In the genomic region with DNA sequence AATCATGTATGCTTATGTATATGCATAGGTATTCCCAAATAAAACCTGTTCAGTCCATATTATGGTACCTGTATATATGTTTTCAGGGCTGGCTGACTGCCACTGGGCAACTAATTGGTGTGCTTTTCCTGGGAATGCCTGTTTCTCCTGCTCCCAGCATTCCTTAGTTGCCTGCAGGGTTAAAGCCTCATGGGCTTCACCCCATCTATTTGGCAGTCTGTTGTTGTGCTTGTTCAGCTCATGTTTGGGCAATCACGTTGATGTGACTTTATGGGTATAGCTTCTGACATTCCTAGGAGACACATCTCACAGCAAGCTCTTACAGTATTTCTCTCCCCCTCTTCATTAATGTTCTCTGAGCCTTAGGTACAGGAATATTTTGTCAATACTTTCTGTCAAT, we compare ENCODE assay signal across 28 mouse cellular contexts. TPM values are rescaled to one million over a fixed set of nuclear protein-coding genes. Genes with fewer than 3 reads are reported as not detected.
DNase-seq lines count a peak whose midpoint lies in the region; ATAC-seq and TF ChIP-seq lines count a peak whose summit lies in the region.
"Had no signal": no experiment of that assay in that cellular context is flagged by ENCODE, and none has a peak within 500 bp of the region (broad histone marks: within the 10 kb centered on the region; RNA-seq: fewer than 3 reads in every experiment).

No protein-coding gene starts in this region.

- no peak overlapping the region for H3K9ac ChIP-seq in forebrain, embryonic 14.5 days (ENCODE audit: low read length)
- no peak overlapping the region for H3K9ac ChIP-seq in forebrain, postnatal 0 days
- H3K9ac ChIP-seq in limb, embryonic 14.5 days (ENCODE audit: low read depth, low read length, severe bottlenecking): no peak overlapping the region
- no peak overlapping the region for H3K9ac ChIP-seq in intestine, postnatal 0 days (ENCODE audit: low read depth, low read length)
- H3K9ac ChIP-seq: heart, embryonic 15.5 days; hindbrain, embryonic 15.5 days; intestine, embryonic 15.5 days; liver, embryonic 15.5 days; lung, embryonic 14.5 days; neural tube, embryonic 12.5 days had no signal

- no peaks in the 10 kb centered on the region for H3K36me3 ChIP-seq in forebrain, embryonic 14.5 days (ENCODE audit: control insufficient read depth, insufficient read depth, low read length)
- no peaks in the 10 kb centered on the region for H3K36me3 ChIP-seq in forebrain, postnatal 0 days (ENCODE audit: insufficient read depth)
- H3K36me3 ChIP-seq in limb, embryonic 14.5 days (ENCODE audit: control insufficient read depth, insufficient read depth, low read length): no peaks in the 10 kb centered on the region
- H3K36me3 ChIP-seq in limb, embryonic 10.5 days: peaks cover 7% of the 10 kb centered on the region
- no peaks in the 10 kb centered on the region for H3K36me3 ChIP-seq in intestine, postnatal 0 days (ENCODE audit: control insufficient read depth, insufficient read depth)
- H3K36me3 ChIP-seq: heart, embryonic 10.5 days; heart, embryonic 15.5 days; hindbrain, embryonic 15.5 days; intestine, embryonic 15.5 days; liver, embryonic 15.5 days; neural tube, embryonic 12.5 days had no signal

- no peaks in the 10 kb centered on the region for H3K9me3 ChIP-seq in forebrain, embryonic 14.5 days (replicated peaks; ENCODE audit: control insufficient read depth, low read length)
- H3K9me3 ChIP-seq in forebrain, postnatal 0 days (ENCODE audit: low read length): no peaks in the 10 kb centered on the region
- no peaks in the 10 kb centered on the region for H3K9me3 ChIP-seq in limb, embryonic 14.5 days (ENCODE audit: control insufficient read depth, low read length)
- H3K9me3 ChIP-seq in limb, embryonic 10.5 days (replicated peaks): no peaks in the 10 kb centered on the region
- no peaks in the 10 kb centered on the region for H3K9me3 ChIP-seq in intestine, postnatal 0 days (ENCODE audit: control insufficient read depth)
- H3K9me3 ChIP-seq: heart, embryonic 10.5 days; heart, embryonic 15.5 days; hindbrain, embryonic 15.5 days; intestine, embryonic 15.5 days; liver, embryonic 15.5 days; neural tube, embryonic 12.5 days had no signal

- no peak overlapping the region for H3K4me2 ChIP-seq in forebrain, embryonic 14.5 days (ENCODE audit: low read length)
- H3K4me2 ChIP-seq in forebrain, postnatal 0 days (ENCODE audit: low read depth): no peak overlapping the region
- no peak overlapping the region for H3K4me2 ChIP-seq in limb, embryonic 14.5 days (replicated peaks; ENCODE audit: low read depth, low read length, severe bottlenecking)
- no peak overlapping the region for H3K4me2 ChIP-seq in intestine, postnatal 0 days (replicated peaks; ENCODE audit: low read depth)
- H3K4me2 ChIP-seq: heart, embryonic 15.5 days; hindbrain, embryonic 15.5 days; intestine, embryonic 15.5 days; liver, embryonic 15.5 days; lung, embryonic 14.5 days; neural tube, embryonic 12.5 days had no signal

- TF ChIP-seq POLR2A in limb, embryonic 14.5 days (IDR thresholded peaks at IDR 0.05; ENCODE audit: borderline replicate concordance, extremely low read depth, insufficient read depth, insufficient read length): no peak

- peak; percentile 40; the same call in 1 of the 2 replicates for ATAC-seq in forebrain, embryonic 14.5 days
- no peak for ATAC-seq in forebrain, postnatal 0 days
- ATAC-seq in limb, embryonic 14.5 days (ENCODE audit: low FRiP score, low read depth): no peak
- ATAC-seq in intestine, postnatal 0 days: no peak
- ATAC-seq: intestine, embryonic 15.5 days; Patski had no signal

- no peak for DNase-seq in forebrain, embryonic 14.5 days (ENCODE audit: low spot score)
- DNase-seq in forebrain, postnatal 0 days: no peak
- DNase-seq in limb, embryonic 14.5 days (ENCODE audit: low spot score): no peak
- no peak for DNase-seq in limb, embryonic 10.5 days (ENCODE audit: low spot score)
- DNase-seq in retina, postnatal 1 day: peak; percentile 44
- no peak for DNase-seq in retina, embryonic 14.5 days (ENCODE audit: low spot score)
- no peak for DNase-seq in kidney, adult 9 months
- DNase-seq: adrenal gland, postnatal 10 days; cerebellum, adult 18-20 months; cerebellum, postnatal 10 days; gastrocnemius, postnatal 25 days; heart, adult 11 months; kidney, adult 8-10 months; kidney, postnatal 10 days; layer of hippocampus, postnatal 36 days; lung, embryonic 14.5 days; lung, postnatal 14 days; right cerebral cortex, adult 18-20 months; spleen, adult 18-20 months; thymus, postnatal 14 days had no signal

- no peak for TF ChIP-seq CTCF in forebrain, postnatal 0 days (IDR thresholded peaks at IDR 0.05; ENCODE audit: low read depth)
- TF ChIP-seq CTCF in intestine, postnatal 0 days (IDR thresholded peaks at IDR 0.05; ENCODE audit: low read depth): no peak

- no peak overlapping the region for H3K27ac ChIP-seq in forebrain, embryonic 14.5 days (ENCODE audit: low read depth, low read length)
- no peak overlapping the region for H3K27ac ChIP-seq in forebrain, postnatal 0 days (ENCODE audit: low read depth, low read length)
- H3K27ac ChIP-seq in limb, embryonic 14.5 days (replicated peaks; ENCODE audit: low read depth, low read length): 0 out of 2 replicates have a peak overlapping the region, but pooled peaks have one; percentile 13
- H3K27ac ChIP-seq in limb, embryonic 10.5 days: no peak overlapping the region
- H3K27ac ChIP-seq in intestine, postnatal 0 days (ENCODE audit: low read depth, low read length): no peak overlapping the region
- H3K27ac ChIP-seq: heart, embryonic 10.5 days; heart, embryonic 15.5 days; hindbrain, embryonic 15.5 days; intestine, embryonic 15.5 days; liver, embryonic 15.5 days; neural tube, embryonic 12.5 days had no signal

- H3K4me3 ChIP-seq in forebrain, embryonic 14.5 days (ENCODE audit: low read depth, low read length): no peak overlapping the region
- no peak overlapping the region for H3K4me3 ChIP-seq in forebrain, postnatal 0 days (ENCODE audit: low read depth, low read length)
- no peak overlapping the region for H3K4me3 ChIP-seq in limb, embryonic 14.5 days (replicated peaks; ENCODE audit: low read length)
- H3K4me3 ChIP-seq in limb, embryonic 10.5 days: no peak overlapping the region
- H3K4me3 ChIP-seq in intestine, postnatal 0 days (ENCODE audit: low read depth, low read length): no peak overlapping the region
- H3K4me3 ChIP-seq: heart, embryonic 10.5 days; heart, embryonic 15.5 days; hindbrain, embryonic 15.5 days; intestine, embryonic 15.5 days; liver, embryonic 15.5 days; neural tube, embryonic 12.5 days had no signal

- 0 out of 2 replicates have a peak, but pooled peaks cover 4% of the 10 kb centered on the region for H3K4me1 ChIP-seq in forebrain, embryonic 14.5 days (ENCODE audit: control insufficient read depth, insufficient read depth, low read length)
- H3K4me1 ChIP-seq in forebrain, postnatal 0 days (ENCODE audit: insufficient read depth): no peaks in the 10 kb centered on the region
- peaks cover 8% of the 10 kb centered on the region for H3K4me1 ChIP-seq in limb, embryonic 14.5 days (ENCODE audit: control insufficient read depth, insufficient read depth, low read length)
- peaks cover 13% of the 10 kb centered on the region for H3K4me1 ChIP-seq in limb, embryonic 10.5 days
- no peaks in the 10 kb centered on the region for H3K4me1 ChIP-seq in intestine, postnatal 0 days (replicated peaks; ENCODE audit: control insufficient read depth, insufficient read depth, low read length)
- H3K4me1 ChIP-seq: intestine, embryonic 15.5 days; liver, embryonic 15.5 days had no signal

- H3K27me3 ChIP-seq in forebrain, embryonic 14.5 days (replicated peaks; ENCODE audit: control insufficient read depth, insufficient read depth, low read length): no peaks in the 10 kb centered on the region
- no peaks in the 10 kb centered on the region for H3K27me3 ChIP-seq in forebrain, postnatal 0 days (ENCODE audit: insufficient read depth, low read length)
- H3K27me3 ChIP-seq in limb, embryonic 14.5 days (ENCODE audit: control insufficient read depth, insufficient read depth, low read length): no peaks in the 10 kb centered on the region
- no peaks in the 10 kb centered on the region for H3K27me3 ChIP-seq in limb, embryonic 10.5 days (ENCODE audit: low read depth, poor library complexity, severe bottlenecking)
- no peaks in the 10 kb centered on the region for H3K27me3 ChIP-seq in intestine, postnatal 0 days (replicated peaks; ENCODE audit: control insufficient read depth, insufficient read depth, low read length)
- H3K27me3 ChIP-seq: heart, embryonic 15.5 days; hindbrain, embryonic 15.5 days; intestine, embryonic 15.5 days; liver, embryonic 15.5 days; neural tube, embryonic 12.5 days; Patski had no signal

- 21% methylated on average over 1 of the region's 1 CpGs for WGBS in forebrain, embryonic 14.5 days
- WGBS in forebrain, postnatal 0 days: 22% methylated on average over 1 of the region's 1 CpGs
- 21% methylated on average over 1 of the region's 1 CpGs for WGBS in limb, embryonic 14.5 days
- 57% methylated on average over 1 of the region's 1 CpGs for WGBS in limb, embryonic 10.5 days
- WGBS in intestine, postnatal 0 days: 44% methylated on average over 1 of the region's 1 CpGs

RNA-seq across cellular contexts. Expression of gene Epc2, which starts 59.5 kb away (rescaled TPM):
- polyA plus RNA-seq in forebrain, embryonic 14.5 days (2014; fragmentation: Nextera tagmentation; extraction: Ambion mirVana): 20.7 and 23.3 TPM in 2 replicates
- total RNA-seq in forebrain, postnatal 0 days (2014; rRNA removed): 47.7 and 80.4 TPM in 2 replicates
- 8.0 and 9.2 TPM in 2 replicates for polyA plus RNA-seq in forebrain, postnatal 0 days (2015; fragmentation: Nextera tagmentation; extraction: Ambion mirVana)
- 16.2 and 17.8 TPM in 2 replicates for polyA plus RNA-seq in limb, embryonic 14.5 days (2012; rRNA removed)
- polyA plus RNA-seq in limb, embryonic 14.5 days (2014; fragmentation: Nextera tagmentation; extraction: Ambion mirVana): 10.3 and 11.5 TPM in 2 replicates
- 7.1 and 8.8 TPM in 2 replicates for polyA plus RNA-seq in limb, embryonic 10.5 days (2016; fragmentation: Nextera tagmentation; extraction: Ambion mirVana)
- 3.7 TPM in 2 replicates for polyA plus RNA-seq in intestine, postnatal 0 days (2015; fragmentation: Nextera tagmentation; extraction: Ambion mirVana)
